Mouse (Mus musculus): ENCODE results near the gene Flt3l.

Flt3l gene

GRCm38 (mm10) chr7:45164833-45165232 lies 28.6 kb upstream of the Flt3l start:
- in situ Hi-C loops (cut with MboI; ENCODE audit: unreplicated experiment in 2 of 2) = loop anchor here (5.0 kb wide), 2 partner anchors 37 to 137 kb away; partner anchors contain the start of gene Ccdc155 (in 1 of the 2)

- in situ Hi-C loops (cut with MboI; ENCODE audit: unreplicated experiment in 2 of 2) = no loop called here
Measured at GRCm38 (mm10) chr7:45163735-45164490, 27.7 kb upstream of the Flt3l start, which contains the start of gene Slc17a7. Slc17a7 (plus strand) TSS chr7:45163949.

- in situ Hi-C loops (cut with MboI; ENCODE audit: unreplicated experiment in 2 of 2) = no loop called here
Measured at GRCm38 (mm10) chr7:45162996-45163615, 26.9 kb upstream of the Flt3l start.

GRCm38 (mm10) chr7:45162551-45162950 lies 26.3 kb upstream of the Flt3l start:
- in situ Hi-C loops (cut with MboI; ENCODE audit: unreplicated experiment in 2 of 2) = no loop called here

- in situ Hi-C loops (cut with MboI; ENCODE audit: unreplicated experiment in 2 of 2) = no loop called here
Measured at GRCm38 (mm10) chr7:45161612-45162473, 25.6 kb upstream of the Flt3l start.

- in situ Hi-C loops (cut with MboI; ENCODE audit: unreplicated experiment in 2 of 2) = no loop called here
Measured at GRCm38 (mm10) chr7:45160866-45161265, 24.6 kb upstream of the Flt3l start.

- in situ Hi-C loops (cut with MboI; ENCODE audit: unreplicated experiment in 2 of 2) = no loop called here
Measured at GRCm38 (mm10) chr7:45160316-45160800, 24.1 kb upstream of the Flt3l start.

GRCm38 (mm10) chr7:45158991-45159390 lies 22.8 kb upstream of the Flt3l start:
- in situ Hi-C loops (cut with MboI; ENCODE audit: unreplicated experiment in 2 of 2) = loop anchor here in 1 of 2 experiments (5.0 to 10.0 kb wide), 2 partner anchors 38 to 174 kb away; partner anchors contain the start of gene Prmt1

- in situ Hi-C loops (cut with MboI; ENCODE audit: unreplicated experiment in 2 of 2) = loop anchor here in 1 of 2 experiments (5.0 to 10.0 kb wide), 2 partner anchors 40 to 173 kb away; partner anchors contain the start of gene Prmt1
Measured at GRCm38 (mm10) chr7:45157459-45157858, 21.2 kb upstream of the Flt3l start.

GRCm38 (mm10) chr7:45156206-45156605 lies 20.0 kb upstream of the Flt3l start:
- in situ Hi-C loops (cut with MboI; ENCODE audit: unreplicated experiment in 2 of 2) = loop anchor here in 1 of 2 experiments (5.0 to 10.0 kb wide), 2 partner anchors 41 to 171 kb away; partner anchors contain the start of gene Prmt1

GRCm38 (mm10) chr7:45155590-45155989 lies 19.4 kb upstream of the Flt3l start:
- in situ Hi-C loops (cut with MboI; ENCODE audit: unreplicated experiment in 2 of 2) = loop anchor here in 1 of 2 experiments (5.0 to 10.0 kb wide), 2 partner anchors 42 to 171 kb away; partner anchors contain the start of gene Prmt1

GRCm38 (mm10) chr7:45154993-45155514 lies 18.8 kb upstream of the Flt3l start:
- in situ Hi-C loops (cut with MboI; ENCODE audit: unreplicated experiment in 2 of 2) = loop anchor here in 1 of 2 experiments (5.0 to 10.0 kb wide), 2 partner anchors 42 to 170 kb away; partner anchors contain the start of gene Prmt1

GRCm38 (mm10) chr7:45154096-45154992 lies 18.1 kb upstream of the Flt3l start, which contains the start of the genes Pih1d1 and Aldh16a1:
Pih1d1 (plus strand) TSS chr7:45154303.
Aldh16a1 (minus strand) TSS chr7:45154584.
- in situ Hi-C loops (cut with MboI; ENCODE audit: unreplicated experiment in 2 of 2) = loop anchor here in 1 of 2 experiments (10.0 kb wide), 1 partner anchor 170 kb away; the partner anchor contains the start of gene Prmt1

GRCm38 (mm10) chr7:45153586-45153985 lies 17.4 kb upstream of the Flt3l start:
- in situ Hi-C loops (cut with MboI; ENCODE audit: unreplicated experiment in 2 of 2) = loop anchor here in 1 of 2 experiments (10.0 kb wide), 1 partner anchor 169 kb away; the partner anchor contains the start of gene Prmt1

- in situ Hi-C loops (cut with MboI; ENCODE audit: unreplicated experiment in 2 of 2) = loop anchor here in 1 of 2 experiments (10.0 kb wide), 1 partner anchor 168 kb away; the partner anchor contains the start of gene Prmt1
Measured at GRCm38 (mm10) chr7:45153052-45153451, 16.8 kb upstream of the Flt3l start.

GRCm38 (mm10) chr7:45151303-45151702 lies 15.1 kb upstream of the Flt3l start:
- in situ Hi-C loops (cut with MboI; ENCODE audit: unreplicated experiment in 2 of 2) = loop anchor here in 1 of 2 experiments (10.0 kb wide), 1 partner anchor 167 kb away; the partner anchor contains the start of gene Prmt1

- in situ Hi-C loops (cut with MboI; ENCODE audit: unreplicated experiment in 2 of 2) = loop anchor here in 1 of 2 experiments (10.0 kb wide), 1 partner anchor 166 kb away; the partner anchor contains the start of gene Prmt1
Measured at GRCm38 (mm10) chr7:45150321-45150720, 14.1 kb upstream of the Flt3l start.

GRCm38 (mm10) chr7:45149545-45149944 lies 13.3 kb upstream of the Flt3l start:
- in situ Hi-C loops (cut with MboI; ENCODE audit: unreplicated experiment in 2 of 2) = no loop called here
